Mouse (Mus musculus): ENCODE data around the gene Dera. TPM values are rescaled to one million over a fixed set of nuclear protein-coding genes. Genes with fewer than 3 reads are reported as not detected.

The Dera gene
- total RNA-seq, 1 experiment: 47.6 TPM

- no peaks in the 10 kb centered on the region for H3K4me1 ChIP-seq (ENCODE audit: control insufficient read depth in 2 of 2, insufficient read depth in 2 of 2, low read length in 2 of 2, poor library complexity in 1 of 2)
- H3K9me3 ChIP-seq (ENCODE audit: control insufficient read depth, insufficient read depth, low read depth, low read length): no peaks in the 10 kb centered on the region
- no peak overlapping the region for H3K9ac ChIP-seq (ENCODE audit: insufficient read depth, low read depth, low read length, poor library complexity, severe bottlenecking)
- H3K4me3 ChIP-seq (ENCODE audit: insufficient read depth in 1 of 2, low read depth in 1 of 2, low read length in 2 of 2, poor library complexity in 1 of 2, severe bottlenecking in 1 of 2): no peak overlapping the region
- in situ Hi-C loops (cut with MboI; ENCODE audit: low sequenced_read_pairs in 2 of 2, unreplicated experiment in 2 of 2): no loop called here
- DNase-seq (ENCODE audit: low read depth, low spot score): no peak
- H3K36me3 ChIP-seq (ENCODE audit: control insufficient read depth, insufficient read depth, low read length, poor library complexity, severe bottlenecking): peaks cover 20% of the 10 kb centered on the region
- no peak overlapping the region for H3K27ac ChIP-seq (ENCODE audit: insufficient read depth, low read depth, low read length, poor library complexity, severe bottlenecking)
- no peak for TF ChIP-seq CHD2 (IDR thresholded peaks at IDR 0.05; ENCODE audit: low read depth, low read length)
These were observed 9.6 kb upstream of the Dera start for GRCm38 (mm10) chr6:137744700-137745099.

DNA sequence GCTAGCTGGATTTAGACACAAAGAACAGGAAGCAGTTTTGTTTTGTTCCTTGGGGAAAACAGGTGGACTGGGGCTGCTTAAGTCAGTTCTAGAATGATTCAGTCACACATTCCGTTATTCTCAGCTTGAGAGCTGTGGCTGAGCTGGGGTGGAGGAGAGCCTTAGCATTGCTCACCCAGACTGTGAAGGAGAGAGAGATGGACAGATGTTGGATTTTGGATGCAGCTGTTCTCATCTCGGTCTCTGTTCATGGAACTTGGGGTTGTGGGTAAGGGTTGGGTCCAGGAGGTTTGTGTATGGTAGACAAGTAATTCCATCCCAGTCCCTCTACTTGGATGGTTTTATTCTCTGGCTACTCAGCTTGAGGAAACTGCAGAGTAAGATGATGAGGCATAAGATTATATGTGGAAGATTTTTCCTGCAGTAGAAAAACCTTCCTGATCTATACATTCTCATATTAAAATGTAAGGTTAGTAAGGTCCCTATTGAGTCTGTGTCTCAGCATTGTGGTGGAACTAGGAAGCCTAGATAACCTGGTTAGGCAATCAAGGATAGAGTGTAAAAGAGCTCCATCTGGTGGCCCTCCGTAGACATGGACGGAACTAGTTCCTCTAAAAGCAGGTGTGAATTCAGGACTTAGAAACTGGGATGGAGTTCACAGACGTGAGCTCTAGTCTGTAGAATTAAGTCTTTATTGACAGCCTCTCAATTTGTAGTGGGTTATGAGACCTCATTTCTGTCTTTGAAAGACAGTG, 7.0 kb upstream of the Dera start:
- no peaks in the 10 kb centered on the region for H3K9me3 ChIP-seq (ENCODE audit: control insufficient read depth, insufficient read depth, low read depth, low read length)
- no peak overlapping the region for H3K9ac ChIP-seq (ENCODE audit: insufficient read depth, low read depth, low read length, poor library complexity, severe bottlenecking)
- H3K27ac ChIP-seq (ENCODE audit: insufficient read depth, low read depth, low read length, poor library complexity, severe bottlenecking): no peak overlapping the region
- in situ Hi-C loops (cut with MboI; ENCODE audit: low sequenced_read_pairs in 2 of 2, unreplicated experiment in 2 of 2): no loop called here
- no peak for DNase-seq (ENCODE audit: low read depth, low spot score)
- peaks cover 26% of the 10 kb centered on the region for H3K36me3 ChIP-seq (ENCODE audit: control insufficient read depth, insufficient read depth, low read length, poor library complexity, severe bottlenecking)
- no peak for TF ChIP-seq ZNF384 (IDR thresholded peaks at IDR 0.05; ENCODE audit: low read depth, low read length)
- no peak for TF ChIP-seq HCFC1 (IDR thresholded peaks at IDR 0.05; ENCODE audit: borderline replicate concordance, insufficient read depth, low read length)
- no peak for TF ChIP-seq CHD2 (IDR thresholded peaks at IDR 0.05; ENCODE audit: low read depth, low read length)
- TF ChIP-seq ZC3H11A (IDR thresholded peaks at IDR 0.05; ENCODE audit: borderline replicate concordance, low read depth, low read length): no peak
- no peak for TF ChIP-seq MAFK (IDR thresholded peaks at IDR 0.05; ENCODE audit: insufficient read depth, low read depth, low read length)
- H3K4me3 ChIP-seq (ENCODE audit: insufficient read depth in 1 of 2, low read depth in 1 of 2, low read length in 2 of 2, poor library complexity in 1 of 2, severe bottlenecking in 1 of 2): no peak overlapping the region
- H3K4me1 ChIP-seq (ENCODE audit: control insufficient read depth in 2 of 2, insufficient read depth in 2 of 2, low read length in 2 of 2, poor library complexity in 1 of 2): no peaks in the 10 kb centered on the region

DNA sequence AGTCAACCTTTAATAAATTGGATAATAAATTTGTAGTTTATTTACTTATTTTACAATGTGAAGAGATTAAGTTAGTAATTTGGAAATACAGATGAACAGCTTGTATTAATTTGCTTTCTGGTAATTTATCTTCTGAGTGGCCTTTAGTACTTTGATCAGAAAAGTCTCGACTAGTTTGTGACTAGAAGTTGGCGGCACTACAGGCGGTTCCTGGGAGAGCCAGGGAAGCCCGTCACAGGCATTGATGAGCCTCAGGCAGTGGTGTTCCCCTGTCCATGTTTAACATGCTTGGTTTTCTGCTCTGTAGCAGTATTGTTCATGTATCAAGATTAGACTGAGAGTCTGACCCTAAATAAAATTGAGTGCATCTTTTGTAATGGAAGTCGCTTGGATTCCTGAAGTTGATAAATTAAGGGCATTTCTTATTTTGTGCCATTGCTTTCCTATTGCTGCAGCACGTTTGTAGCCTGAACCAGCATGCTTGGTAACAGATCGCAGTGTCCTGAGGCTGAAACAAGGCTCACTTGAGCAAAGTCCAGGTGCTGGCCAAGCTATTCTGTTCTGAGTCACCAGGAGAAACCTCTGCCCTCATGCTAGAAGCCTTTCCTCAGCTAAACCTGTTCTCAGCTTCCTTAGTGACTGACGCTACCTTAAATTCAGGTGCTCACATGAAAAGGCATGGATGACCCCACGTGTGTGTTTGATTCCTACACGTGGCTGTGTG, 2.6 kb upstream of the Dera start:
- Histone ChIP-seq H3K36me3 (ENCODE audit: control insufficient read depth, insufficient read depth, low read length, poor library complexity, severe bottlenecking) (peaks cover 23% of the 10 kb centered on the region), H3K9ac (ENCODE audit: insufficient read depth, low read depth, low read length, poor library complexity, severe bottlenecking) (no peak overlapping the region), H3K4me1 (ENCODE audit: control insufficient read depth in 2 of 2, insufficient read depth in 2 of 2, low read length in 2 of 2, poor library complexity in 1 of 2) (no peaks in the 10 kb centered on the region), H3K27ac (ENCODE audit: insufficient read depth, low read depth, low read length, poor library complexity, severe bottlenecking) (no peak overlapping the region), H3K4me3 (ENCODE audit: insufficient read depth in 1 of 2, low read depth in 1 of 2, low read length in 2 of 2, poor library complexity in 1 of 2, severe bottlenecking in 1 of 2) (no peak overlapping the region), H3K9me3 (ENCODE audit: control insufficient read depth, insufficient read depth, low read depth, low read length) (no peaks in the 10 kb centered on the region)
- TF ChIP-seq CHD2 (IDR thresholded peaks at IDR 0.05; ENCODE audit: low read depth, low read length): no peak
- no peak for TF ChIP-seq ZNF384 (IDR thresholded peaks at IDR 0.05; ENCODE audit: low read depth, low read length)
- no peak for TF ChIP-seq MAFK (IDR thresholded peaks at IDR 0.05; ENCODE audit: insufficient read depth, low read depth, low read length)
- TF ChIP-seq HCFC1 (IDR thresholded peaks at IDR 0.05; ENCODE audit: borderline replicate concordance, insufficient read depth, low read length): no peak
- no peak for TF ChIP-seq ZC3H11A (IDR thresholded peaks at IDR 0.05; ENCODE audit: borderline replicate concordance, low read depth, low read length)
- in situ Hi-C loops (cut with MboI; ENCODE audit: low sequenced_read_pairs in 2 of 2, unreplicated experiment in 2 of 2): no loop called here
- DNase-seq (ENCODE audit: low read depth, low spot score): no peak

- Histone ChIP-seq H3K9ac (ENCODE audit: insufficient read depth, low read depth, low read length, poor library complexity, severe bottlenecking) (no peak overlapping the region), H3K4me3 (ENCODE audit: insufficient read depth in 1 of 2, low read depth in 1 of 2, low read length in 2 of 2, poor library complexity in 1 of 2, severe bottlenecking in 1 of 2) (no peak overlapping the region), H3K27ac (ENCODE audit: insufficient read depth, low read depth, low read length, poor library complexity, severe bottlenecking) (no peak overlapping the region), H3K4me1 (ENCODE audit: control insufficient read depth in 2 of 2, insufficient read depth in 2 of 2, low read length in 2 of 2, poor library complexity in 1 of 2) (no peaks in the 10 kb centered on the region), H3K36me3 (ENCODE audit: control insufficient read depth, insufficient read depth, low read length, poor library complexity, severe bottlenecking) (peaks cover 23% of the 10 kb centered on the region), H3K9me3 (ENCODE audit: control insufficient read depth, insufficient read depth, low read depth, low read length) (no peaks in the 10 kb centered on the region)
- in situ Hi-C loops (cut with MboI; ENCODE audit: low sequenced_read_pairs in 2 of 2, unreplicated experiment in 2 of 2): no loop called here
- no peak for TF ChIP-seq HCFC1 (IDR thresholded peaks at IDR 0.05; ENCODE audit: borderline replicate concordance, insufficient read depth, low read length)
- TF ChIP-seq ZC3H11A (IDR thresholded peaks at IDR 0.05; ENCODE audit: borderline replicate concordance, low read depth, low read length): no peak
- TF ChIP-seq MAFK (IDR thresholded peaks at IDR 0.05; ENCODE audit: insufficient read depth, low read depth, low read length): no peak
- no peak for DNase-seq (ENCODE audit: low read depth, low spot score)
These were observed 2.1 kb upstream of the Dera start for GRCm38 (mm10) chr6:137752275-137752655.
